Mouse (Mus musculus) intestine, postnatal 0 days (tissue): ENCODE data around the gene Ube2e1. TPM values are rescaled to one million over a fixed set of nuclear protein-coding genes. Genes with fewer than 3 reads are reported as not detected.

Experiments used
- ATAC-seq: fragments of 200-750 bp; cut with Nextera tagmentation; 2 replicates; pipeline ENCODE4 v1.8.0; 2017; ENCODE audit warnings: mild to moderate bottlenecking, moderate TSS enrichment, moderate library complexity
- H3K27ac ChIP-seq: fragments of 300-500 bp; sonication (generic); 2 replicates; pipeline ENCODE4 v1.5.1; 2014; ENCODE audit warnings: mild to moderate bottlenecking, low read depth, low read length, moderate library complexity
- H3K27me3 ChIP-seq: fragments of 300-500 bp; sonication (generic); replicated peaks from 2 replicates; pipeline ENCODE4 v1.6.1; 2014; ENCODE audit warnings: low read length, mixed read lengths; ENCODE audit not compliant: control insufficient read depth, insufficient read depth
- H3K36me3 ChIP-seq: fragments of 300-500 bp; sonication (generic); 2 replicates; pipeline ENCODE4 v1.6.1; 2014; ENCODE audit warnings: mild to moderate bottlenecking, moderate library complexity; ENCODE audit not compliant: control insufficient read depth, insufficient read depth
- H3K4me1 ChIP-seq: fragments of 300-500 bp; sonication (generic); replicated peaks from 2 replicates; pipeline ENCODE4 v1.6.1; 2014; ENCODE audit warnings: antibody characterized with exemption, low read length, mixed read lengths; ENCODE audit not compliant: control insufficient read depth, insufficient read depth
- H3K4me2 ChIP-seq: fragments of 300-500 bp; sonication (generic); replicated peaks from 2 replicates; pipeline ENCODE4 v1.6.1; 2014; ENCODE audit warnings: low read depth, mild to moderate bottlenecking, moderate library complexity
- H3K4me3 ChIP-seq: fragments of 300-500 bp; sonication (generic); 2 replicates; pipeline ENCODE4 v1.5.1; 2014; ENCODE audit warnings: low read depth, low read length
- H3K9ac ChIP-seq: fragments of 300-500 bp; sonication (generic); 2 replicates; pipeline ENCODE4 v1.6.1; 2014; ENCODE audit warnings: mild to moderate bottlenecking, low read depth, low read length
- H3K9me3 ChIP-seq: fragments of 300-500 bp; sonication (generic); 2 replicates; pipeline ENCODE4 v1.6.1; 2016; ENCODE audit warnings: mixed run types; ENCODE audit not compliant: control insufficient read depth
- CTCF ChIP-seq: sonication (generic); IDR thresholded peaks from 2 replicates; pipeline ENCODE4 v1.5.1; 2016; ENCODE audit warnings: low read depth, mild to moderate bottlenecking, control low read depth, antibody characterized with exemption, moderate library complexity
- WGBS: fragments of 180-500 bp; shearing (Covaris S2); extraction: QIAGEN DNeasy Blood & Tissue Kit; methylation state at CpG from one replicate; pipeline ENCODE4 v1.1.7; 2014; 5-methylcytosine and 5-hydroxymethylcytosine counted together
- polyA plus RNA-seq: library from polyadenylated mRNA; unstranded; fragments of >200 nt; fragmentation: Nextera tagmentation; extraction: Ambion mirVana; gene quantifications from 2 replicates; pipeline ENCODE4 v1.2.1, GENCODE M21; 2015

Gene Ube2e1
- polyA plus RNA-seq, 1 experiment from 2014 or later, result 72.3 TPM

DNA sequence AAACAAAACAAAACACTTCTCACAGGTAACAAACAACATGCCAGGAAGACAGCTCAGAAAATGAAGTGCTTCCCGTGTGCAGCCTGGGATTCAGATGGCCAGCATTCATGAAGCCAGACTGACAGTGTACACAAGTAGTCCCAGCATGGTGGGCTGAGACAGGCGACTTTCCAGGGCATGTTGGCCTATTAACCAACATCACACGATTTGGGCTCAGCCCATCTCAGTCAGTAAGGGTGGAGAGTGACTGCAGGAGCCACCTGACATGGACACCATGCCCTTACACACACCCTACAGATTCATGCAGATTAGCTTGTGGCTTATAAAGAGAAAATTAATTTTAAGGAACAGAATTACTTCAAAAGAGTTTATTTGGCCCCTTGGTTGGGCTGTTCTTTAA, 28.9 kb downstream of the Ube2e1 start:
- no peak for TF ChIP-seq CTCF
- Histone ChIP-seq H3K27ac (no peak overlapping the region), H3K4me1 (no peaks in the 10 kb centered on the region), H3K9ac (no peak overlapping the region), H3K4me2 (no peak overlapping the region), H3K27me3 (no peaks in the 10 kb centered on the region), H3K9me3 (no peaks in the 10 kb centered on the region), H3K36me3 (no peaks in the 10 kb centered on the region; the same call in 1 of the 2 replicates), H3K4me3 (no peak overlapping the region)
- ATAC-seq, result no peak
- 53% methylated on average over 3 of the region's 3 CpGs for WGBS

DNA sequence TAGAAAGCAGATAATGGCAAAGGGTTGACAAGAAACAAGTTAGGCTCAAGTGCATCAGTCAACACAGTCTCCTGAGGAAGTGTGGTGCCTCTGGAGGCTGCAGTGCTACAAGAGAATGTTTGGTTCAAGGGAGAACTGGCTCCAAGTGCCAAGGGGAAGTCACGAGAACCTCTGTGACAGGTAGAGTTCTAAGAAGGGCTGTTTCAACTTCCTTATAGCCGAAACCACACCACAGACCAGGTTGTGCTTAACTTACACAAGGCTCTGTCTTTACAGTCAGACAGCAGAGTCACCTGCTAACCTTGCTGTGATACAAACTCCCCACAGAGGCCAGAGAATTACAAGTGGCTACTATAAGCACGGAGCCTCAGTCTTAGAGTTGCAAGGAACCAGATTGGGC, 30.1 kb downstream of the Ube2e1 start:
- no peaks in the 10 kb centered on the region; the same call in 1 of the 2 replicates for H3K36me3 ChIP-seq
- H3K4me2 ChIP-seq, result no peak overlapping the region
- ATAC-seq, result no peak
- H3K27me3 ChIP-seq, result no peaks in the 10 kb centered on the region
- no peaks in the 10 kb centered on the region for H3K9me3 ChIP-seq
- no peak overlapping the region for H3K4me3 ChIP-seq
- 55% methylated on average over 3 of the region's 3 CpGs for WGBS
- TF ChIP-seq CTCF, result no peak
- H3K27ac ChIP-seq, result no peak overlapping the region
- no peak overlapping the region for H3K9ac ChIP-seq
- H3K4me1 ChIP-seq, result no peaks in the 10 kb centered on the region

DNA sequence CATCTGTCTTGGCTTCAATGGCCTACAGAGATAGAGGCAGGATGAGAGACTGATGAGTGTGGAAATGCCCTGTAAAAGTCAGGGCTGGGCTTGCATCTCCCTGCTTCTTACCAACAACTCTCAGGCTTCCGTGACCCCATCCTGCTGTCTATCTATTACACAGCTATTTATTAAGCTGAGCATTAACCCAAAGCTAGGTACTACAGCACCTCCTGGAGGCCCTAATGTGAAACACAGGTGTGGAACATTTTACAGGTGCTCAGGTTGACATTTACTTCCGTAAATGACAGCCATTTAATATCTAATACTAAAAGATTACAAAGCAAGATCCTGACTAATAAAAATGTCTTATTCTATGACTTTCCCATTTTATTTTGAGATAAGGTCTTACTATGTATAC, 31.0 kb downstream of the Ube2e1 start:
- H3K4me2 ChIP-seq, result no peak overlapping the region
- H3K4me3 ChIP-seq, result no peak overlapping the region
- no peak overlapping the region for H3K9ac ChIP-seq
- WGBS, result 87% methylated on average over 2 of the region's 2 CpGs
- no peaks in the 10 kb centered on the region for H3K27me3 ChIP-seq
- no peak overlapping the region for H3K27ac ChIP-seq
- H3K4me1 ChIP-seq, result no peaks in the 10 kb centered on the region
- ATAC-seq, result no peak
- H3K9me3 ChIP-seq, result no peaks in the 10 kb centered on the region
- peak; percentile 47 for TF ChIP-seq CTCF
- H3K36me3 ChIP-seq, result no peaks in the 10 kb centered on the region

DNA sequence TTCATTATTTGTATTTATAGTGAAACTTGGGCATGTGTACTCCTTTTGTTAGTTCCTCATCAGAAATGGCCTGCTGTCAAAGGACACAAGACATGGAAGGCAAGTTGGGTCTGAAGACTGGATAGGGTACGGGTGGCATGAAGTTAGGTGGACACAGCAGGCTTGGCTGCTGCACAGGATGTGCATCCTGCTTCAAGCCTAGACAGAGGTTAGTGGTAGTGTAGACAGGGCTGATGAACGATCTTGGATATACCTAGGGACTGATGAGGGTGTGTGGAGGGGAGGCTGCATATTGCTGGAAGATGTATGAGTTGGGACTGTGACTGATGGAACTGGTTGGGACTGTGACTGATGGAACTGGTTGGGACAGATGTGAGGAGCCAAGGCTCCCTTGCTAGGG, 32.8 kb downstream of the Ube2e1 start:
- no peak for TF ChIP-seq CTCF
- no peaks in the 10 kb centered on the region for H3K27me3 ChIP-seq
- no peaks in the 10 kb centered on the region for H3K36me3 ChIP-seq
- H3K9me3 ChIP-seq, result no peaks in the 10 kb centered on the region
- no peak for ATAC-seq
- H3K27ac ChIP-seq, result no peak overlapping the region
- WGBS, result 89% methylated on average over 2 of the region's 2 CpGs
- H3K4me2 ChIP-seq, result no peak overlapping the region
- no peak overlapping the region for H3K4me3 ChIP-seq
- H3K4me1 ChIP-seq, result no peaks in the 10 kb centered on the region
- H3K9ac ChIP-seq, result no peak overlapping the region

DNA sequence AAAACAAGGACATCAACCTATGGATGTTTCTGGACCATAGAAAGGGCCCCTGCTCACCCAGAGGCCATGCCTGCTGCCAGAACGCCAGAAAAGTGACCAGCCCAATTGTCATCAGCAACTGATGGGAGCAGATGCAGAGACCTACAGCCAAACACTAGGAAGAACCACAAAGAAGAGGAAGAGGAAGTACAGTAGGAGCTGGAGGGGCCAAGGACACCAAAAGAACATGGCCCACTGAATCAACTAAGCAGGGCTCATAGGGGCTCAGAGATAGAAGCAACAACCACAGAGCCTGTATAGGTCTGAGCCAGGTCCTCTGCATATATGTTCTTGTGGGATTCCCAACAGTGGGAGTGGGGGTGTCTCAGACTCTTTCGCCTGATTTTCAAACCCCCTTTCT, 34.2 kb downstream of the Ube2e1 start:
- TF ChIP-seq CTCF, result no peak
- 81% methylated on average over 2 of the region's 2 CpGs for WGBS
- no peak overlapping the region for H3K27ac ChIP-seq
- H3K9ac ChIP-seq, result no peak overlapping the region
- H3K27me3 ChIP-seq, result no peaks in the 10 kb centered on the region
- no peaks in the 10 kb centered on the region for H3K9me3 ChIP-seq
- H3K4me1 ChIP-seq, result no peaks in the 10 kb centered on the region
- H3K36me3 ChIP-seq, result no peaks in the 10 kb centered on the region
- H3K4me3 ChIP-seq, result no peak overlapping the region
- H3K4me2 ChIP-seq, result no peak overlapping the region
- ATAC-seq, result no peak

DNA sequence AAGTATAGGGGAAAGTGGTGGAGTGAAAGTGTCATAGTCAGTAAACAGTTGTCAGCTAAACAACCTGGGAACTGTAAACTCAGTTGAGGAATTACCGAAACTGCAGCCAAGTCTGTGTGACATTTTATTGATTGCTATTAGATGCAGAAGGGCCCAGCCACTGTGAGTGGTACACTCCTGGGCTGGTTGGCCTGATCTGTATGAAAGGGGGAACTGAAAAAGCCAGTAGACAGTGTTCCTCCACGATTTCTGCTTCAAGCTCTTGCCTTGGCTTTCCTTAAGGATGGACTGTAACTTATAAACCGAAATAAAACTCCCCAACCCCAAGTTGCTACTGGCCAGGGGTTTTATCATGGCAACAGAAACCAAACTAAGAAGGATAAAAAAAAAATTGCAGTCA, 39.1 kb downstream of the Ube2e1 start:
- no peak for ATAC-seq
- Histone ChIP-seq H3K9me3 (no peaks in the 10 kb centered on the region), H3K4me2 (no peak overlapping the region), H3K9ac (no peak overlapping the region), H3K4me3 (no peak overlapping the region), H3K4me1 (no peaks in the 10 kb centered on the region), H3K36me3 (no peaks in the 10 kb centered on the region), H3K27me3 (no peaks in the 10 kb centered on the region), H3K27ac (no peak overlapping the region)
- 81% methylated on average over 3 of the region's 3 CpGs for WGBS
- TF ChIP-seq CTCF, result no peak

DNA sequence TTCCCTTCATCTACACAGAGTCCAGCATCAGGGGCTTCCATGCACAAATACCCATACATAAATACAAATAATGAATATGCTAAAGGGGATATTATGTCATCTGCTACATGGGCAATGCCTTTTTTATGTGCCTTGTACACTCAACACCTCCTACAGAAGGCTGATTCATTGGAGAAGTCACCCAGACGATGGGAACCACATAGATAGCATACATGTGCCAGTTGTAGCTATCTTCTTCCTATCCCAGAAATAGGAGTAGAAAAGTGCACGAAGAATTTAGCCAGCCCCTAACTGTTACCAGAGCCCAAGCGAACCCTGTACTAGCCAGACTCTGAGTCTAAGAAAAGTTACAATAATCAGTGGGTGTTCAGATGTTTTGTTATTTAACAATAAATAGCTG, 39.5 kb downstream of the Ube2e1 start:
- no peak overlapping the region for H3K27ac ChIP-seq
- no peak overlapping the region for H3K4me3 ChIP-seq
- no peaks in the 10 kb centered on the region for H3K9me3 ChIP-seq
- no peak overlapping the region for H3K9ac ChIP-seq
- no peaks in the 10 kb centered on the region for H3K36me3 ChIP-seq
- no peaks in the 10 kb centered on the region for H3K27me3 ChIP-seq
- ATAC-seq, result no peak
- no peak overlapping the region for H3K4me2 ChIP-seq
- WGBS, result 86% methylated on average over 3 of the region's 3 CpGs
- TF ChIP-seq CTCF, result no peak
- H3K4me1 ChIP-seq, result no peaks in the 10 kb centered on the region
